Mouse (Mus musculus) small intestine, adult 10 weeks (tissue): ENCODE data around the gene Gm2916. TPM values are rescaled to one million over a fixed set of nuclear protein-coding genes. Genes with fewer than 3 reads are reported as not detected.

Experiments
- polyA plus RNA-seq: library from polyadenylated mRNA; stranded (reverse); fragments of 350-450 nt; fragmentation: Illumina TruSeq; extraction: RNeasy Lipid Tissue Mini Kit (QIAGEN cat#74804); gene quantifications from one replicate; pipeline ENCODE4 v1.2.3, GENCODE M21; 2014; ENCODE audit warnings: low replicate concordance

Gm2916 gene
- polyA plus RNA-seq, result not detected

GRCm38 (mm10) chr14:3883872-3884271, at the start of gene Gm2916:
Gene Gm2916 (plus strand): TSS chr14:3884172.

GRCm38 (mm10) chr14:3845945-3846344, 38.0 kb upstream of the Gm2916 start, which contains the start of gene Gm3033:
Gene Gm3033 (plus strand): TSS chr14:3846245.

GRCm38 (mm10) chr14:3931456-3931855, 47.5 kb downstream of the Gm2916 start, which contains the start of gene Gm3029:
Gene Gm3029 (plus strand): TSS chr14:3931756.

GRCm38 (mm10) chr14:3963247-3963646, 79.3 kb downstream of the Gm2916 start, which contains the start of gene Gm3095:
Gene Gm3095 (plus strand): TSS chr14:3963547.

Other genes starting within 250 kb of the Gm2916 start
- gene Gm3012, start 249.7 kb upstream of the Gm2916 start, polyA plus RNA-seq, result not detected
- gene Gm3020, start 232.1 kb upstream of the Gm2916 start, polyA plus RNA-seq, result 0.71 TPM
- not detected for gene Gm3043, start 195.4 kb upstream of the Gm2916 start, polyA plus RNA-seq
- not detected for gene Gm3002, start 74.1 kb upstream of the Gm2916 start, polyA plus RNA-seq
- not detected for gene Gm3033, start 37.9 kb upstream of the Gm2916 start, polyA plus RNA-seq
- not detected for gene Gm3029, start 47.6 kb downstream of the Gm2916 start, polyA plus RNA-seq
- not detected for gene Gm3095, start 79.4 kb downstream of the Gm2916 start, polyA plus RNA-seq
- gene Gm3099, start 114.2 kb downstream of the Gm2916 start, polyA plus RNA-seq, result not detected
- 0.30 TPM for gene Gm5796, start 139.8 kb downstream of the Gm2916 start, polyA plus RNA-seq
- gene Gm3115, start 199.9 kb downstream of the Gm2916 start, polyA plus RNA-seq, result not detected
- 0.45 TPM for gene Gm8108, start 226.4 kb downstream of the Gm2916 start, polyA plus RNA-seq